23 mouse cellular contexts compared by ENCODE assay signal in the genomic region with DNA sequence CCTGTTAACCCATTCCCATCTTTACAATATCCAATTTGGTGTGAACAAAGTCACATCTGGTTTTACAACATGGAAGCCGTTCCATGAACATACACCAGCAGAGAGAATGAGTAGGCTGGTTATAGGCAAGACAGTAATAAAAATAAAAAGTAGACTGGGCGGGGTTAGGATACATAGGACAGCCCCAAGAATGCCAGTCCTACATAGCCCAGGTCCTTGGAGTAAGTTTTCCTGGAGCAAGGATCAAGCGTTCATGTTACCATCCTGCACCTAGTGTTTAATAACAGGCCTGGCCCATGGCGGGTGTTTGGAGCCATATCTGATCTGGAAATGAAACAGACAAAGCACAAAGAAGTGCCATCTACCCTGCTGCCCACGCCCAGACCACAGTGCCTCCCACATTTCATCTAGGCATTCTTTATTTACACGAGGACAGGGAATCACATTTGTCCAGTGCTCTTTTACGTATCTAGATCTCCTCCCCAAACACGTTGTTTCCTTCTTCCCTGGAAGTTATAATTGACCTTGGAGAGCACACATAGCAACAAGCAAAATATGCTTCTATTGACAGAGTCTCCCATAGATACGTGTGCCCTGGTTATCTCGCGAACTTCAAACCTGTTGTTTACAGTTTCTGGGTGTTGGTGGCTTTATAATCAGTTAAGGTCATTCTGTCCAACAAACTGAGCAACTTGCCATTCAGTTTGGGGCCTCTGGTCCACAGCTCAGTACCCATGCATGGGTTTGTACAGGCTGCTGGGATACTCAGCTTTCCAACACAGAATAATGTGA. TPM values are rescaled to one million over a fixed set of nuclear protein-coding genes. Genes with fewer than 3 reads are reported as not detected.
DNase-seq lines count a peak whose midpoint lies in the region; ATAC-seq and TF ChIP-seq lines count a peak whose summit lies in the region.
"Had no signal": no experiment of that assay in that cellular context is flagged by ENCODE, and none has a peak within 500 bp of the region (broad histone marks: within the 10 kb centered on the region; RNA-seq: fewer than 3 reads in every experiment).

No protein-coding gene starts in this region.

- peaks cover 15% of the 10 kb centered on the region for H3K36me3 ChIP-seq in heart, adult 2 months (ENCODE audit: control insufficient read depth, insufficient read depth, low read length)
- peaks cover 84% of the 10 kb centered on the region for H3K36me3 ChIP-seq in heart, embryonic 10.5 days
- peaks cover 56% of the 10 kb centered on the region for H3K36me3 ChIP-seq in liver, postnatal 0 days (replicated peaks; ENCODE audit: insufficient read depth, low read length)
- peaks cover 56% of the 10 kb centered on the region for H3K36me3 ChIP-seq in liver, embryonic 11.5 days (ENCODE audit: control insufficient read depth, insufficient read depth, low read length)
- peaks cover 34% of the 10 kb centered on the region for H3K36me3 ChIP-seq in intestine, embryonic 15.5 days
- peaks cover 54% of the 10 kb centered on the region for H3K36me3 ChIP-seq in thymus, adult 2 months (ENCODE audit: control insufficient read depth, insufficient read depth, low read length)

- no peaks in the 10 kb centered on the region for H3K27me3 ChIP-seq in heart, adult 2 months (ENCODE audit: control insufficient read depth, insufficient read depth, low read length)
- H3K27me3 ChIP-seq in heart, embryonic 10.5 days (ENCODE audit: insufficient read depth, poor library complexity, severe bottlenecking) = no peaks in the 10 kb centered on the region
- no peaks in the 10 kb centered on the region for H3K27me3 ChIP-seq in liver, postnatal 0 days (ENCODE audit: insufficient read depth, low read length)
- no peaks in the 10 kb centered on the region for H3K27me3 ChIP-seq in liver, embryonic 11.5 days (replicated peaks; ENCODE audit: control insufficient read depth, insufficient read depth, low read length)
- H3K27me3 ChIP-seq in intestine, embryonic 15.5 days (replicated peaks) = no peaks in the 10 kb centered on the region
- no peaks in the 10 kb centered on the region for H3K27me3 ChIP-seq in thymus, adult 2 months (ENCODE audit: control insufficient read depth, insufficient read depth, low read length)
- H3K27me3 ChIP-seq: hindbrain, embryonic 15.5 days; liver, embryonic 13.5 days; lung, embryonic 15.5 days; midbrain, embryonic 15.5 days; neural tube, embryonic 13.5 days had no signal

- H3K4me3 ChIP-seq in heart, adult 2 months = no peak overlapping the region
- H3K4me3 ChIP-seq in heart, embryonic 10.5 days = no peak overlapping the region
- H3K4me3 ChIP-seq in liver, postnatal 0 days (ENCODE audit: low read depth, low read length) = no peak overlapping the region
- no peak overlapping the region for H3K4me3 ChIP-seq in liver, embryonic 11.5 days (ENCODE audit: low read depth, low read length)
- H3K4me3 ChIP-seq in intestine, embryonic 15.5 days (replicated peaks) = no peak overlapping the region
- no peak overlapping the region for H3K4me3 ChIP-seq in thymus, adult 2 months (ENCODE audit: control insufficient read depth, insufficient read depth, low read length)
- H3K4me3 ChIP-seq: hindbrain, embryonic 15.5 days; liver, embryonic 13.5 days; lung, embryonic 15.5 days; midbrain, embryonic 15.5 days; neural tube, embryonic 13.5 days had no signal

- ATAC-seq in liver, postnatal 0 days = peak; percentile 42; the same call in 1 of the 2 replicates
- ATAC-seq in liver, embryonic 11.5 days (replicated peaks; ENCODE audit: low FRiP score) = no peak
- peak; percentile 66 for ATAC-seq in intestine, embryonic 15.5 days
- peak; percentile 76 for ATAC-seq in megakaryocyte-erythroid progenitor cell, adult 5-6 weeks (replicated peaks; ENCODE audit: low FRiP score, low TSS enrichment, poor library complexity, severe bottlenecking)
- ATAC-seq: CD4-positive, CD25-positive, alpha-beta regulatory T cell, adult 4 months; forebrain, embryonic 14.5 days; midbrain, embryonic 15.5 days had no signal

- peaks cover 7% of the 10 kb centered on the region for H3K4me1 ChIP-seq in heart, adult 2 months (ENCODE audit: control insufficient read depth, insufficient read depth, low read length)
- H3K4me1 ChIP-seq in heart, embryonic 10.5 days = peaks cover 44% of the 10 kb centered on the region
- peaks cover 6% of the 10 kb centered on the region for H3K4me1 ChIP-seq in liver, postnatal 0 days (ENCODE audit: insufficient read depth)
- peaks cover 2% of the 10 kb centered on the region; the same call in 1 of the 2 replicates for H3K4me1 ChIP-seq in liver, embryonic 11.5 days (replicated peaks; ENCODE audit: control insufficient read depth, insufficient read depth, low read length)
- H3K4me1 ChIP-seq in intestine, embryonic 15.5 days (replicated peaks) = peaks cover 20% of the 10 kb centered on the region; the same call in 1 of the 2 replicates
- H3K4me1 ChIP-seq in thymus, adult 2 months (replicated peaks; ENCODE audit: control insufficient read depth, insufficient read depth, low read length) = peaks cover 13% of the 10 kb centered on the region

- no peak for TF ChIP-seq POLR2A in heart, adult 2 months (IDR thresholded peaks at IDR 0.05; ENCODE audit: insufficient read depth, low read depth, low read length)
- TF ChIP-seq POLR2A in thymus, adult 2 months (IDR thresholded peaks at IDR 0.05; ENCODE audit: control insufficient read depth, extremely low read depth, insufficient read depth, low read length, poor library complexity) = no peak

- no peak for DNase-seq in heart, adult 2 months
- DNase-seq in heart, embryonic 10.5 days (ENCODE audit: low spot score) = no peak
- DNase-seq in liver, postnatal 0 days = no peak
- no peak for DNase-seq in liver, embryonic 11.5 days (ENCODE audit: low spot score)
- DNase-seq in thymus, postnatal 4 days = no peak
- DNase-seq in thymus, adult 2 months = no peak
- DNase-seq: adrenal gland, postnatal 14 days; cerebellum, adult 8-10 months; cerebellum, postnatal 36 days; gastrocnemius, postnatal 14 days; kidney, postnatal 25 days; layer of hippocampus, postnatal 36 days; liver, embryonic 13.5 days; retina, postnatal 1 day; right cerebral cortex, postnatal 25 days had no signal

- H3K9ac ChIP-seq in heart, adult 2 months (ENCODE audit: low read depth, low read length) = no peak overlapping the region
- H3K9ac ChIP-seq in liver, postnatal 0 days (replicated peaks) = no peak overlapping the region
- H3K9ac ChIP-seq in liver, embryonic 11.5 days (ENCODE audit: low read depth, low read length) = no peak overlapping the region
- no peak overlapping the region for H3K9ac ChIP-seq in intestine, embryonic 15.5 days
- H3K9ac ChIP-seq: hindbrain, embryonic 15.5 days; liver, embryonic 13.5 days; lung, embryonic 15.5 days; midbrain, embryonic 15.5 days; neural tube, embryonic 13.5 days had no signal

- no peak for TF ChIP-seq EP300 in heart, adult 2 months (IDR thresholded peaks at IDR 0.05; ENCODE audit: insufficient read depth, low read depth, low read length)
- no peak for TF ChIP-seq EP300 in liver, postnatal 0 days (IDR thresholded peaks at IDR 0.05; ENCODE audit: low read depth)

- 0 out of 2 replicates have a peak, but pooled peaks cover 3% of the 10 kb centered on the region for H3K9me3 ChIP-seq in heart, embryonic 10.5 days
- peaks cover 3% of the 10 kb centered on the region; the same call in 1 of the 2 replicates for H3K9me3 ChIP-seq in liver, postnatal 0 days (ENCODE audit: low read length)
- H3K9me3 ChIP-seq in liver, embryonic 11.5 days (ENCODE audit: control insufficient read depth, low read length) = no peaks in the 10 kb centered on the region; the same call in 1 of the 2 replicates
- no peaks in the 10 kb centered on the region for H3K9me3 ChIP-seq in intestine, embryonic 15.5 days
- H3K9me3 ChIP-seq: lung, embryonic 15.5 days; midbrain, embryonic 15.5 days had no signal

- H3K79me2 ChIP-seq in heart, adult 2 months (replicated peaks; ENCODE audit: control insufficient read depth, insufficient read depth, low read length) = 0 out of 2 replicates have a peak, but pooled peaks cover 1% of the 10 kb centered on the region

- 59% methylated on average over 11 of the region's 11 CpGs for WGBS in heart, adult 2 months
- WGBS in heart, embryonic 10.5 days = 88% methylated on average over 11 of the region's 11 CpGs
- 70% methylated on average over 11 of the region's 11 CpGs for WGBS in liver, postnatal 0 days (ENCODE audit: insufficient replicate concordance)
- 86% methylated on average over 11 of the region's 11 CpGs for WGBS in liver, embryonic 11.5 days
- WGBS in intestine, embryonic 15.5 days = 78% methylated on average over 11 of the region's 11 CpGs
- 95% methylated on average over 11 of the region's 11 CpGs for WGBS in thymus, adult 2 months

- H3K27ac ChIP-seq in heart, adult 2 months = peak overlapping the region; percentile 72
- H3K27ac ChIP-seq in heart, embryonic 10.5 days = no peak overlapping the region
- H3K27ac ChIP-seq in liver, postnatal 0 days (ENCODE audit: low read depth) = 0 out of 2 replicates have a peak overlapping the region, but pooled peaks have one; percentile 30
- no peak overlapping the region for H3K27ac ChIP-seq in liver, embryonic 11.5 days (ENCODE audit: low read depth, low read length)
- H3K27ac ChIP-seq in intestine, embryonic 15.5 days = no peak overlapping the region
- H3K27ac ChIP-seq in thymus, adult 2 months (ENCODE audit: control insufficient read depth, insufficient read depth, low read length) = no peak overlapping the region
- H3K27ac ChIP-seq: hindbrain, embryonic 15.5 days; liver, embryonic 13.5 days; lung, embryonic 15.5 days; midbrain, embryonic 15.5 days; neural tube, embryonic 13.5 days had no signal

- intact Hi-C loops in heart, adult 2 months (cut with DNase I) = no loop called here

- no peak for TF ChIP-seq CTCF in heart, adult 2 months (IDR thresholded peaks at IDR 0.05)
- TF ChIP-seq CTCF in liver, postnatal 0 days (IDR thresholded peaks at IDR 0.05; ENCODE audit: low read depth) = no peak
- TF ChIP-seq CTCF in thymus, adult 2 months (IDR thresholded peaks at IDR 0.05; ENCODE audit: borderline replicate concordance, control insufficient read depth, extremely low read depth, insufficient read depth, low read length, poor library complexity) = no peak

- H3K4me2 ChIP-seq in liver, postnatal 0 days (ENCODE audit: low read depth, low read length) = no peak overlapping the region
- no peak overlapping the region for H3K4me2 ChIP-seq in liver, embryonic 11.5 days
- H3K4me2 ChIP-seq in intestine, embryonic 15.5 days (replicated peaks) = no peak overlapping the region
- H3K4me2 ChIP-seq: hindbrain, embryonic 15.5 days; liver, embryonic 13.5 days; lung, embryonic 15.5 days; midbrain, embryonic 15.5 days; neural tube, embryonic 13.5 days had no signal

RNA-seq across cellular contexts. Expression of a gene that starts 8.6 kb away (rescaled TPM):
- 10 to 100 TPM; 32.4 to 42.1 TPM for total RNA-seq in heart, adult 2 months (2021)
- polyA plus RNA-seq in heart, adult 2 months (2012; rRNA removed) = 12.1 and 23.2 TPM in 2 replicates
- polyA plus RNA-seq in heart, embryonic 10.5 days (2016; fragmentation: Nextera tagmentation; extraction: Ambion mirVana) = 9.3 and 11.4 TPM in 2 replicates
- polyA plus RNA-seq in liver, postnatal 0 days (2015; fragmentation: Nextera tagmentation; extraction: Ambion mirVana) = 5.7 and 7.3 TPM in 2 replicates
- polyA plus RNA-seq in liver, embryonic 11.5 days (2014; fragmentation: Nextera tagmentation; extraction: Ambion mirVana) = 6.0 and 6.1 TPM in 2 replicates
- 9.5 TPM in 2 replicates for polyA plus RNA-seq in intestine, embryonic 15.5 days (2015; fragmentation: Nextera tagmentation; extraction: Ambion mirVana)
- 11.1 and 16.6 TPM in 2 replicates for total RNA-seq in megakaryocyte-erythroid progenitor cell, adult 5-6 weeks (2014; fragmentation: Nextera tagmentation)
- total RNA-seq in megakaryocyte-erythroid progenitor cell, adult 5-6 weeks (2017) = 11.5 and 11.7 TPM in 2 replicates
- polyA plus RNA-seq in thymus, adult 2 months (2012; rRNA removed) = 24.5 and 28.4 TPM in 2 replicates

Comparison
In these comparisons a context has a peak if more than half of its experiments do, and no peak if none do; other contexts are left out.
1. H3K27ac ChIP-seq: peak in heart, adult 2 months (single experiment) and liver, postnatal 0 days (single experiment); none in heart, embryonic 10.5 days (single experiment), liver, embryonic 11.5 days (single experiment), intestine, embryonic 15.5 days (single experiment) and thymus, adult 2 months (single experiment).